Mouse (Mus musculus) cerebellum, adult 2 months (tissue): ENCODE measurements around the gene Peli2. TPM values are rescaled to one million over a fixed set of nuclear protein-coding genes. Genes with fewer than 3 reads are reported as not detected.
A peak's percentile ranks its signal among the peaks of the same experiment; 100 is the strongest.

Experiments
- DNase-seq, 2 experiments: peaks; one replicate each; pipeline ENCODE4 v3.0.0; 2021
- H3K27ac ChIP-seq: fragments of 200-500 bp; 2 replicates; pipeline ENCODE4 v1.5.1; 2012; ENCODE audit warnings: low read length, control low read depth, inconsistent platforms; ENCODE audit not compliant: insufficient read depth
- H3K27me3 ChIP-seq: fragments of 200-500 bp; 2 replicates; pipeline ENCODE4 v1.6.1; 2012; ENCODE audit warnings: inconsistent platforms, mild to moderate bottlenecking, low read length, moderate library complexity; ENCODE audit not compliant: control insufficient read depth, insufficient read depth
- H3K4me1 ChIP-seq: fragments of 200-500 bp; 2 replicates; pipeline ENCODE4 v1.6.1; 2011; ENCODE audit warnings: low read length; ENCODE audit not compliant: control insufficient read depth, insufficient read depth
- H3K4me3 ChIP-seq: fragments of 200-500 bp; replicated peaks from 2 replicates; pipeline ENCODE3; 2011; ENCODE audit warnings: mild to moderate bottlenecking, low read depth, low read length, control low read depth; ENCODE audit not compliant: insufficient read depth
- CTCF ChIP-seq: fragments of 200-500 bp; IDR thresholded peaks from 2 replicates; pipeline ENCODE4 v1.5.1; 2011; ENCODE audit warnings: low read depth, mild to moderate bottlenecking, control low read depth, low read length, moderate library complexity, borderline replicate concordance; ENCODE audit not compliant: insufficient read depth
- POLR2A ChIP-seq: fragments of 200-500 bp; IDR thresholded peaks from 2 replicates; pipeline ENCODE4 v1.6.1; 2011; ENCODE audit warnings: low read length, control low read depth, borderline replicate concordance; ENCODE audit not compliant: insufficient read depth
- WGBS: fragments of 180-500 bp; shearing (Covaris S2); methylation state at CpG from one replicate; pipeline ENCODE4 v1.1.7; 2018; 5-methylcytosine and 5-hydroxymethylcytosine counted together
- polyA plus RNA-seq: library from polyadenylated mRNA; depleted of rRNA; stranded (reverse); fragments of >200 nt; gene quantifications from 2 replicates; pipeline ENCODE4 v1.2.3, GENCODE M21; 2012

Gene Peli2
- polyA plus RNA-seq, 1 experiment = 28.5 TPM

DNA sequence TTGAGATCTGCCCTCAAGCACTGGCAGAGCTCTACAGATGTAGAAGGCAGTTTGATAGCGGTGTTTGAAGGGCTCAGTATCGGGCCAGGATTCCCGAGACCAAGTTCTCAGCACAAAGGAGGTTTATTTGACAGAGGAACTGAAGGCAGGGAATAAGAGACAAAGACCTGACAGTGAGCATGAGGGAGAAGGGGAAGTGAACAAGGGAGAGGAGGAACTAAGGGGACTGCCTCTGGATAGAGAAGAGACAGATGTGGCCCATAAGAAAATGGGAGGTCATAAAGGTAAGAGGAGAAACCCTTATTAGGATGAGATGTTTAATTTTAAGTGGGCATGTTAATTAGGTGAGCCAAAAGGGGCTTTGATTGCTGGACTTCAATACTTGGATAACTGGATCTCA is 36.5 kb downstream of the Peli2 start:
- no peaks in the 10 kb centered on the region for H3K27me3 ChIP-seq
- TF ChIP-seq POLR2A = no peak
- H3K4me3 ChIP-seq = no peak overlapping the region
- DNase-seq = no peak
- peaks cover 13% of the 10 kb centered on the region for H3K4me1 ChIP-seq
- no peak overlapping the region for H3K27ac ChIP-seq
- WGBS = 93% methylated on average over 3 of the region's 3 CpGs

GRCm38 (mm10) chr14:48157835-48158234 is 37.2 kb downstream of the Peli2 start:
- 73% methylated on average over 8 of the region's 8 CpGs for WGBS
- Histone ChIP-seq H3K27ac (no peak overlapping the region), H3K27me3 (no peaks in the 10 kb centered on the region), H3K4me1 (peaks cover 18% of the 10 kb centered on the region), H3K4me3 (no peak overlapping the region)
- DNase-seq = no peak
- TF ChIP-seq POLR2A (no peak), CTCF (no peak)

DNA sequence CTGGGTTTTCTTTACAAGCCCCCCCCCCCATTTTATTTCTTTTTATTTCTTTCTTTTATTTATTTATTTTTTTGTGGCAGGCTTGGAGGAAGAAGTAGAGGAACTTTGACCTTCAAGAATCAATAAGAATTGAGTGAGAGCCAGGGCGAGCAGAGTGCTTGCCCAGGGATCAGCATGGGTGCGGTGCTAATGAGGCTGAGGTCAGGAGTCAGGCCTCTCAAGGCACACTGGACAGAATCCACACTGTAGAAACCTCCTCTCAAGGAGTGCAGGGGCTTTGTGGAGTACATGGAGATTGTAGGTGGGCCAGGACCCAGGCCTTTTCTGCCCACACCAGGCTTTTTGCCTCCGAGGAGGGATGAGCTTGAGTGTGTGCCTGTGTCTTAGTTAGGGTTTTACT is 38.8 kb downstream of the Peli2 start:
- Histone ChIP-seq H3K27ac (no peak overlapping the region), H3K27me3 (no peaks in the 10 kb centered on the region), H3K4me3 (no peak overlapping the region), H3K4me1 (peaks cover 22% of the 10 kb centered on the region)
- WGBS = 56% methylated on average over 3 of the region's 3 CpGs
- TF ChIP-seq POLR2A = no peak
- TF ChIP-seq CTCF = no peak
- no peak for DNase-seq

DNA sequence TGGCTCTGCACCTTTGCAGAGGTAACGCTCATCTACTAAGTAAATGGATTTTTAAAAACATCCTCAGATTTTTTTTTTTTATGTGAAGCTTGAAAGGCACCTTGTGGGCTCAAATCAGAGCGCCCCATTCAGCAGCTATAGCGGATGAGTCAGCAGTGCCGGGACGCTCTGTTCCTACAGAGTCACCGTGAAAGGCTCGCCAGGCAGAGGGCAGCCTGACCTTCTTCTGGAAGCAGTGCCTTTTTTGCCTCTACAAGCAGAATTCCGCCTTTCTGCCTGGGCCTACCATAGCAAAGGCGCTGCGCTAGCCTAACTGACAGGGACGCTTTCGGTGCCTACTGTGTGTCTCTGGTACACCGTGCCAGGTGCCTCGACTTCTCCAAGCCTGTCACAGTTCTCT is 41.8 kb downstream of the Peli2 start:
- Histone ChIP-seq H3K27ac (peak overlapping the region; percentile 58; the same call in 1 of the 2 replicates), H3K27me3 (no peaks in the 10 kb centered on the region), H3K4me1 (peaks cover 35% of the 10 kb centered on the region), H3K4me3 (no peak overlapping the region)
- DNase-seq = peak; percentile 60 to 75
- TF ChIP-seq POLR2A (no peak), CTCF (no peak)
- 40% methylated on average over 14 of the region's 14 CpGs for WGBS

DNA sequence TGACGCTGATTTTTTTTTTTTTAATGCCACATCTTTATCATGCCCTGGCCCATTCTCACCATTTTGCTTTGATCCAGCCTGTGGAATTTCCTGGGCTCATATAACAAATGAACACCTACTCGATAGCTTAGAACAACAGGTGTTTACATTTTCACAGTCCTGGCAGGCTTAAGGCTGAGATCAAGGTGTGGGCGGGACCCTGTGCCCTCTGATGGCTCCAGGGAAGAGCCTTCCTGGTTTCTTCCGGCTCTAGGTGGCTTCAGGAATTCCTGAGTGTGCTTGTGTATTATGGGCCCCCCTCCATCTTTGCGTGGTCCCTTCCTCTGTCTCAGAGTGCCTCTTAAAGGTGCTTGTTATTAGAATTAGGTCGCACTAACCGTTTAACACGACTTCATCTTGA is 44.3 kb downstream of the Peli2 start:
- Histone ChIP-seq H3K27ac (no peak overlapping the region), H3K4me1 (peaks cover 28% of the 10 kb centered on the region), H3K27me3 (no peaks in the 10 kb centered on the region), H3K4me3 (no peak overlapping the region)
- WGBS = 67% methylated on average over 8 of the region's 8 CpGs
- TF ChIP-seq POLR2A (no peak), CTCF (no peak)
- no peak for DNase-seq

GRCm38 (mm10) chr14:48166396-48166795 is 45.8 kb downstream of the Peli2 start:
- Histone ChIP-seq H3K27ac (no peak overlapping the region), H3K4me3 (no peak overlapping the region), H3K27me3 (no peaks in the 10 kb centered on the region), H3K4me1 (peaks cover 30% of the 10 kb centered on the region)
- peak in 1 of 2 experiments; percentile 23 for DNase-seq
- WGBS = 59% methylated on average over 9 of the region's 9 CpGs
- TF ChIP-seq CTCF (no peak), POLR2A (no peak)

- H3K27me3 ChIP-seq = no peaks in the 10 kb centered on the region
- 54% methylated on average over 3 of the region's 3 CpGs for WGBS
- H3K4me3 ChIP-seq = no peak overlapping the region
- DNase-seq = no peak
- H3K4me1 ChIP-seq = peaks cover 26% of the 10 kb centered on the region
- TF ChIP-seq POLR2A = no peak
- no peak for TF ChIP-seq CTCF
- no peak overlapping the region for H3K27ac ChIP-seq
These were observed 46.4 kb downstream of the Peli2 start for GRCm38 (mm10) chr14:48167020-48167419.

DNA sequence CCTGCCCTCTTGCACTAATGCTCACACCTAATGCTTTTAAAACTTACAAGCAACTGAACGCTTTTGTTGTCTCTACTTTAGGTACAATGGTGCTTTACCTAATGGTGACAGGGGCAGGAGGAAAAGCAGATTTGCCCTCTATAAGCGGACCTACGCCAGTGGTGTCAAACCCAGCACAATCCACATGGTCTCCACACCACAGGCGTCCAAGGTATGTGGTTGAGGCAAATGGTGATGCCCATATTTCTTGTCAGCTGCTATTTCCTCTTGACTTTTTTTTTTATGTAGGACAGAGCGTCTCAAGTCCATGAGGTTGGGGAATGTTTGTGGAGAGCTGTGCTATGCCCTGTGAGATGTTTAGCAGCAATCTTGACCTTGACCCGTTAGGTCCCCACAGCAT is 47.5 kb downstream of the Peli2 start:
- Histone ChIP-seq H3K4me1 (peaks cover 23% of the 10 kb centered on the region), H3K4me3 (no peak overlapping the region), H3K27me3 (no peaks in the 10 kb centered on the region), H3K27ac (no peak overlapping the region)
- TF ChIP-seq POLR2A (no peak), CTCF (no peak)
- WGBS = 91% methylated on average over 6 of the region's 6 CpGs
- DNase-seq = no peak

DNA sequence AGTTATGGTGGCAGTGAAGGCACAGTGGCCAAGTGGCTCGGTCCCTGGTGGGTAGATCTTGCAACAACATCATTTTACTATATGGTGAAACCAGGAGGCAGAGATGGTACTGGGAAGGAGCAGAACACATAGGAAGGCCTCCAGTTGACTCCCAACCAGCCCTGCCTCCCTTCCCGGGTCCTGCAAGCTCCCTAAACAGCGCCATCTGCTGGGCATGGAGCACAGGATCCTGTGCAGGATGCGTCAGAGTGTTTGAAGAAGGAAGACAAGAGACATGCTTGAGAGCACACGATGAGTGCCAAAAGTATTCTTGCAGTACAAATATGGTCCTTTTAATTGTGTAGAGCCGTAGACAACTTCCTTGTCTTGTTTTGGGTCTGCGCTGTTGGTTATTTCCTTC is 49.3 kb downstream of the Peli2 start:
- 53% methylated on average over 7 of the region's 7 CpGs for WGBS
- H3K4me1 ChIP-seq = peaks cover 20% of the 10 kb centered on the region
- TF ChIP-seq POLR2A = no peak
- peak; percentile 64 for TF ChIP-seq CTCF
- DNase-seq = peak; percentile 50 to 51
- H3K4me3 ChIP-seq = no peak overlapping the region
- no peaks in the 10 kb centered on the region for H3K27me3 ChIP-seq
- H3K27ac ChIP-seq = no peak overlapping the region

DNA sequence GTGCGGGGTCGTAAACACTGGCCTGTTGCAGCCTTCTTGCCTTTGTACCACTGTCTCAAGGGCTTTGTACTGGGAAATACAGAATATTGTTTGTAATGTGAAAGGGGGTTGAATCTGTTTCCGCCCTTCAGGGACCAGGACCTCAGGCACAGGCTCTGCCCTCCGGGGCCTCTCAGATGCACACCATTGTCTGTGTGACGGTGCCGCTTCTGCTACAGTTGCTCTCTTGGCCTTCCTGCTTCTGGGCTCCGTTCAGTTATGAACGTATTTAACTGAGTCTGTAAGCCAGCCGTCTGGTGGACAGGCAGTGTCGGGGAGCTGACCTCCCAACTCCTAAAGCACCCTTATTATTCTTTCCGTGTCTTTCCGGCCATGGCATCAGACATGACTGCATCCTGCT is 50.6 kb downstream of the Peli2 start:
- no peak overlapping the region for H3K4me3 ChIP-seq
- no peak for TF ChIP-seq POLR2A
- TF ChIP-seq CTCF = no peak
- DNase-seq = no peak
- peaks cover 12% of the 10 kb centered on the region for H3K4me1 ChIP-seq
- WGBS = 68% methylated on average over 12 of the region's 12 CpGs
- no peak overlapping the region for H3K27ac ChIP-seq
- H3K27me3 ChIP-seq = no peaks in the 10 kb centered on the region
